Mouse (Mus musculus) myocyte (in vitro differentiated cells): ENCODE measurements around the gene Zfp715.

Source experiments
- CEBPB ChIP-seq: IDR thresholded peaks from 2 replicates; pipeline ENCODE4 v1.6.1; 2011; ENCODE audit warnings: mild to moderate bottlenecking, moderate library complexity; ENCODE audit not compliant: poor library complexity, insufficient read depth, severe bottlenecking
- E2F4 ChIP-seq: IDR thresholded peaks from one replicate; pipeline ENCODE4 v1.6.1; 2011; ENCODE audit warnings: mild to moderate bottlenecking, control low read depth, moderate library complexity; ENCODE audit not compliant: insufficient read depth
- MAX ChIP-seq: IDR thresholded peaks from one replicate; pipeline ENCODE4 v1.6.1; 2011; ENCODE audit warnings: low read depth, mild to moderate bottlenecking, control low read depth
- MYOD1 ChIP-seq, 3 experiments: IDR thresholded peaks; one replicate each; pipeline ENCODE4 v1.6.1; 2011; ENCODE audit warnings: control low read depth in 2 of 3, low read depth in 2 of 3, mild to moderate bottlenecking in 2 of 3, moderate library complexity in 1 of 3; ENCODE audit not compliant: insufficient read length in 2 of 3, control insufficient read depth in 1 of 3
- MYOG ChIP-seq, 3 experiments: IDR thresholded peaks; one replicate each; pipeline ENCODE4 v1.6.1; 2011; ENCODE audit warnings: control low read depth in 2 of 3, low read depth in 2 of 3, mild to moderate bottlenecking in 2 of 3; ENCODE audit not compliant: insufficient read length in 2 of 3, control insufficient read depth in 1 of 3, insufficient read depth in 1 of 3
- POLR2A ChIP-seq: IDR thresholded peaks from one replicate; pipeline ENCODE4 v1.6.1; 2011; ENCODE audit warnings: low read depth, mild to moderate bottlenecking, control low read depth, moderate library complexity; ENCODE audit not compliant: insufficient read length
- POLR2AphosphoS2 ChIP-seq: IDR thresholded peaks from one replicate; pipeline ENCODE4 v1.6.1; 2011; ENCODE audit warnings: low read depth, control low read depth; ENCODE audit not compliant: insufficient read length
- REST ChIP-seq: IDR thresholded peaks from one replicate; pipeline ENCODE4 v1.6.1; 2011; ENCODE audit warnings: mild to moderate bottlenecking, control low read depth, moderate library complexity; ENCODE audit not compliant: insufficient read depth, insufficient read length
- SRF ChIP-seq: IDR thresholded peaks from one replicate; pipeline ENCODE4 v1.6.1; 2011; ENCODE audit warnings: low read depth; ENCODE audit not compliant: control insufficient read depth, insufficient read length
- TCF12 ChIP-seq: IDR thresholded peaks from one replicate; pipeline ENCODE4 v1.6.1; 2011; ENCODE audit warnings: mild to moderate bottlenecking, control low read depth; ENCODE audit not compliant: poor library complexity, insufficient read depth, severe bottlenecking
- TCF3 ChIP-seq: IDR thresholded peaks from one replicate; pipeline ENCODE4 v1.6.1; 2011; ENCODE audit warnings: low read depth, control low read depth; ENCODE audit not compliant: insufficient read length
- USF1 ChIP-seq: IDR thresholded peaks from one replicate; pipeline ENCODE4 v1.6.1; 2011; ENCODE audit warnings: low read depth, mild to moderate bottlenecking, control low read depth, moderate library complexity

DNA sequence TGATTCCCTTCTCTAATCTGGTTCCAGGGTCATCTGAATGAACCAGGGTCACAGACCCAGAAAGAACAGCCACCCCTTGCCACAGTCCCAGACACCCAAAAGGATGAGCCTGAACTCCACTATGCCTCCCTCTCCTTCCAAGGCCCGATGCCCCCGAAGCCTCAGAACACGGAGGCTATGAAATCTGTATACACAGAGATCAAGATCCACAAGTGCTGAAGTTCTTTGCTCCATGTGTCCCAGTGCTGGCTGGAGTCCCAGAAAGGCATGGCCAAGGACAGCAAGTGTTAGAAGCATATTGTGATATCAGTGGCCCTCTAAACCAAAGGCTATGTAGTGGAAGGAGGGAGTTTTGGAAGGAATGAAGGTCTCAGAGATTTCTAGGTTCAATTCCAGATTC, 45.5 kb upstream of the Zfp715 start:
- no peak for TF ChIP-seq MAX
- TF ChIP-seq POLR2A, result no peak
- no peak for TF ChIP-seq USF1
- no peak for TF ChIP-seq TCF3
- TF ChIP-seq TCF12, result no peak
- TF ChIP-seq REST, result no peak
- no peak for TF ChIP-seq MYOD1 (IDR thresholded peaks at IDR 0.05; ENCODE audit: control insufficient read depth in 1 of 3, insufficient read length in 2 of 3, low read depth in 2 of 3)
- no peak for TF ChIP-seq SRF
- TF ChIP-seq POLR2AphosphoS2, result no peak
- no peak for TF ChIP-seq CEBPB
- no peak for TF ChIP-seq MYOG (IDR thresholded peaks at IDR 0.05; ENCODE audit: control insufficient read depth in 1 of 3, insufficient read depth in 1 of 3, insufficient read length in 2 of 3, low read depth in 2 of 3)
- no peak for TF ChIP-seq E2F4
